Mouse (Mus musculus): ENCODE results near the gene Pik3ap1. TPM values are rescaled to one million over a fixed set of nuclear protein-coding genes. Genes with fewer than 3 reads are reported as not detected.

The Pik3ap1 gene
- polyA plus RNA-seq, 1 experiment: 343 TPM

GRCm38 (mm10) chr19:41290952-41291619, 93.8 kb downstream of the Pik3ap1 start:
- TF ChIP-seq CTCF (IDR thresholded peaks at IDR 0.05; ENCODE audit: low read depth, low read length) (peak; percentile 48), POLR2A (IDR thresholded peaks at IDR 0.05; ENCODE audit: borderline replicate concordance, low read depth, low read length) (no peak)
- Histone ChIP-seq H3K27ac (ENCODE audit: insufficient read depth, low read depth, low read length) (no peak overlapping the region), H3K4me3 (ENCODE audit: insufficient read depth, low read length) (no peak overlapping the region), H3K4me1 (ENCODE audit: control insufficient read depth, insufficient read depth, low read length) (no peaks in the 10 kb centered on the region)

DNA sequence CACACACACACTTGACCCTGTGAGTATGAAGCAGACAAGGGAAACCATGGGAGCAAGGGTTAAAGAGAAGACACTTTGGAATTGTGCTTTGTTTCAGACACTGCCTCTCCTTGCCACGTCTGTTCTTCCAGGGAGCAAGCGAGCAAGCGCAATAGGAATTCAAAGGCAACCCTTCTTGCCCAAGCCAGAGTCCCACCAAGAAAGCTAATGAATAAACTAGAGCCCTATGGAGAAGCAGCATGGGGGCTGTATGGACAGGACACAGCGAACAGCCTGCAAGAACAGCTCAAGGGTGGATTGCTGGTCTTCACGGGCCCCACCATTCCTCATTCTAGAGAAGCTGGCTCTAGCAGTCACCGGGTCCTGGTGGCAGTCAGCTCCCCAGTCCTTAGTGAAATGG, 96.3 kb downstream of the Pik3ap1 start:
- Histone ChIP-seq H3K4me3 (ENCODE audit: insufficient read depth, low read length) (no peak overlapping the region), H3K27ac (ENCODE audit: insufficient read depth, low read depth, low read length) (no peak overlapping the region), H3K4me1 (ENCODE audit: control insufficient read depth, insufficient read depth, low read length) (no peaks in the 10 kb centered on the region)
- TF ChIP-seq POLR2A (IDR thresholded peaks at IDR 0.05; ENCODE audit: borderline replicate concordance, low read depth, low read length) (no peak), CTCF (IDR thresholded peaks at IDR 0.05; ENCODE audit: low read depth, low read length) (no peak)

DNA sequence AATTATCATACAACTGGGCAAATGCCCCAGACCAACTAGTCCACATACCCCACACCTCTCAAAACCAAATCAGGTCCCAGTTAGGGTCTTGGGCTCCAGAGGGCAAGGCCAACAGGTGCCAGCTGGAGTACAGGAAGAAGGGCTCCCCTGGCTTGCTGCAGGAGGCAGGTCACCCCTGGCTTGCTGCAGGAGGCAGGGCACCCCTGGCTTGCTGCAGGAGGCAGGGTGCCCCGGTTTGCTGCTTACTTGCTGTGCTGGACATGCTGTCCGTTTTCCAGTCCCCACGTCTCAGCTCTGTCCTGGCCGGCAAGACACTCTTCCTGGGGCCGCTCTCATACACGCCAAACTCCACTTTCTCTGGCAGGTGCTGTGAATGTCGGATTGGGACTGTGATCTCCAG, 97.7 kb downstream of the Pik3ap1 start:
- Histone ChIP-seq H3K4me3 (ENCODE audit: insufficient read depth, low read length) (no peak overlapping the region), H3K27ac (ENCODE audit: insufficient read depth, low read depth, low read length) (no peak overlapping the region), H3K4me1 (ENCODE audit: control insufficient read depth, insufficient read depth, low read length) (no peaks in the 10 kb centered on the region)
- TF ChIP-seq POLR2A (IDR thresholded peaks at IDR 0.05; ENCODE audit: borderline replicate concordance, low read depth, low read length) (no peak), CTCF (IDR thresholded peaks at IDR 0.05; ENCODE audit: low read depth, low read length) (no peak)

DNA sequence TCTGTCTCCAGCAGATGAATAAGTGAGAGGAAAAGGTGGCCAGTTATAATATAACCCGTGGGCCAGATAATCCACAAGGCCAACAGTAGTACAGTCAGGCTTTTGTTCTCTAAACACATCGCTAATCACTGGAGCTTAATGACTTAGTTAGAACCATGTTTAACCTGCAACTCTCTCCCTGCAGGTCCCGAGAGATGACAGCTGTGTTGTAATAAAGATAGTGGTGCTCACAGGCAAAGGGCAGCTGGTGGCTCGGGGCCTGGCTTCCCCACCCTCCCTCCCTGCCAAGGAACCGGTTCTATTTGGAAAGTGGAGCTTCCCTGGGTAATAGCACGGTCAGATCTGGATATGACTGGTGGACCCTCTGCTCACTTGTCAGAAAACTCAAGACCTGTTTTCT, 100.4 kb downstream of the Pik3ap1 start:
- Histone ChIP-seq H3K27ac (ENCODE audit: insufficient read depth, low read depth, low read length) (no peak overlapping the region), H3K4me3 (ENCODE audit: insufficient read depth, low read length) (no peak overlapping the region), H3K4me1 (ENCODE audit: control insufficient read depth, insufficient read depth, low read length) (no peaks in the 10 kb centered on the region)
- TF ChIP-seq POLR2A (IDR thresholded peaks at IDR 0.05; ENCODE audit: borderline replicate concordance, low read depth, low read length): no peak
- TF ChIP-seq CTCF (IDR thresholded peaks at IDR 0.05; ENCODE audit: low read depth, low read length): no peak

DNA sequence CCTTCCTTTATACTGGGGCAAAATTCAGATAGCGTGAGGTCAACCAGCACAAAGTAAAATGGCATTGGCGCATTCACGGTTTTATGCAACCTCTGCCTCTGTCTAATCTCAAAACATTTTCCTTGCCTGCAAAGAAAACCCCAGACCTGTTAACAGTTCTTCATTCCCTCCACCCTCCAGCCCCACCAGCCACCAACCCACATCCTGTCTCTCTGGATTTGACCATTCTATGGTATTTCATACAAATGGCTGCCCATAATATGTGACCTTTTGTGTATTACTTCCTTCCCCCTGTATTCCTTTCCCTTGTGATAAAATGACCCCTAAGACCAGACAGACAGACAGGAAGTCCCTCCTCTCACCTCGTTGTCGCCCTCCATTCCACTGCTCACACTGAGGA, 102.2 kb downstream of the Pik3ap1 start:
- Histone ChIP-seq H3K4me1 (ENCODE audit: control insufficient read depth, insufficient read depth, low read length) (no peaks in the 10 kb centered on the region), H3K4me3 (ENCODE audit: insufficient read depth, low read length) (no peak overlapping the region), H3K27ac (ENCODE audit: insufficient read depth, low read depth, low read length) (no peak overlapping the region)
- TF ChIP-seq CTCF (IDR thresholded peaks at IDR 0.05; ENCODE audit: low read depth, low read length): no peak

GRCm38 (mm10) chr19:41282216-41282615, 102.7 kb downstream of the Pik3ap1 start:
- no peak for TF ChIP-seq POLR2A (IDR thresholded peaks at IDR 0.05; ENCODE audit: borderline replicate concordance, low read depth, low read length)
- TF ChIP-seq CTCF (IDR thresholded peaks at IDR 0.05; ENCODE audit: low read depth, low read length): no peak
- Histone ChIP-seq H3K4me3 (ENCODE audit: insufficient read depth, low read length) (no peak overlapping the region), H3K4me1 (ENCODE audit: control insufficient read depth, insufficient read depth, low read length) (no peaks in the 10 kb centered on the region), H3K27ac (ENCODE audit: insufficient read depth, low read depth, low read length) (no peak overlapping the region)

- no peak overlapping the region for H3K27ac ChIP-seq (ENCODE audit: insufficient read depth, low read depth, low read length)
- H3K4me3 ChIP-seq (ENCODE audit: insufficient read depth, low read length): no peak overlapping the region
- TF ChIP-seq CTCF (IDR thresholded peaks at IDR 0.05; ENCODE audit: low read depth, low read length) (no peak), POLR2A (IDR thresholded peaks at IDR 0.05; ENCODE audit: borderline replicate concordance, low read depth, low read length) (no peak)
These were observed 105.1 kb downstream of the Pik3ap1 start for GRCm38 (mm10) chr19:41279724-41280244.

DNA sequence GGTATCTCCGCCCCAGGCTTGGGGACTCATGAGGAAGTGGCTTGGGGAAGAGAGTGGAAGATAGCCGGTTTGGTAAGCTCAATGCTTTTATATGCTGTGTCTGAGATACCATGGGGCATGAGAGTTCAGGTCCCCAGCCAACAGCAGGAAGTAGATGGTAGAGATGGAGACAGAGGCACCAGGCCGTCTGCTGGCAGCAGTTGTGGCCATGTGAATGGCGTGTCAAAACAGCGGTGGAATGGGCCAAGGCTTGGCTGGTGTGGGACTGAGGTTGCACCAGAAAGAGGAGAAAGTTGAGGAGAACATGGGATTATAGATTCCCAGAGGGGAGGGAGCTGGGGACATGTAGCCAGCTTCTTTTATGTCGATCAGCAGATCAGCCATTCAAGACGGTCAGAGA, 106.3 kb downstream of the Pik3ap1 start:
- TF ChIP-seq POLR2A (IDR thresholded peaks at IDR 0.05; ENCODE audit: borderline replicate concordance, low read depth, low read length) (no peak), CTCF (IDR thresholded peaks at IDR 0.05; ENCODE audit: low read depth, low read length) (no peak)
- H3K4me3 ChIP-seq (ENCODE audit: insufficient read depth, low read length): no peak overlapping the region
- H3K27ac ChIP-seq (ENCODE audit: insufficient read depth, low read depth, low read length): no peak overlapping the region
- peaks cover 3% of the 10 kb centered on the region; the same call in 1 of the 2 replicates for H3K4me1 ChIP-seq (ENCODE audit: control insufficient read depth, insufficient read depth, low read length)

More at GRCm38 (mm10) chr19:41279724-41280244, 105.1 kb downstream of the Pik3ap1 start:
- peaks cover 2% of the 10 kb centered on the region; the same call in 1 of the 2 replicates for H3K4me1 ChIP-seq (ENCODE audit: control insufficient read depth, insufficient read depth, low read length)

GRCm38 (mm10) chr19:41275588-41275987, 109.3 kb downstream of the Pik3ap1 start:
- no peak overlapping the region for H3K4me3 ChIP-seq (ENCODE audit: insufficient read depth, low read length)
- H3K27ac ChIP-seq (ENCODE audit: insufficient read depth, low read depth, low read length): no peak overlapping the region
- TF ChIP-seq CTCF (IDR thresholded peaks at IDR 0.05; ENCODE audit: low read depth, low read length): no peak
- no peak for TF ChIP-seq POLR2A (IDR thresholded peaks at IDR 0.05; ENCODE audit: borderline replicate concordance, low read depth, low read length)
- H3K4me1 ChIP-seq (ENCODE audit: control insufficient read depth, insufficient read depth, low read length): peaks cover 9% of the 10 kb centered on the region; the same call in 1 of the 2 replicates

DNA sequence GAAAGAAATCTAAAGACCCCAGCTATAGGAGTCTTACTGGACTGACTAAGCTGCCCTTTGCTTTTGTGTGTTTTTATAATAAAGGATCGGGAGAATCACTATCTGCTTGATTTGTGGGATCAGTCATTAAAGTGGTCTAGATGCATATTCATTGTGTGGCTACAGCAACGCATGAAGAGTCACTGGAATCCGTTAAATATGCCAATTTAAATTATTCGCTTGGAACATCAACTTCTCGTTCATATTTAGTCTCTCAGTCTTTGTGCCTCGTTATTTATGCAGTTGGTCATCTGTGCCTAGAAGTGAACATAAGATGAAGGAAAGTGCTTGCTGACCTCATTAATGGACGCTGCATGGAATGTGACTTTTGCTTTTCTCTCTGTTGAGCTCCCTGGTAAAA, 114.0 kb downstream of the Pik3ap1 start:
- no peak for TF ChIP-seq CTCF (IDR thresholded peaks at IDR 0.05; ENCODE audit: low read depth, low read length)
- TF ChIP-seq POLR2A (IDR thresholded peaks at IDR 0.05; ENCODE audit: borderline replicate concordance, low read depth, low read length): no peak
- H3K4me3 ChIP-seq (ENCODE audit: insufficient read depth, low read length): no peak overlapping the region
- peaks cover 9% of the 10 kb centered on the region; the same call in 1 of the 2 replicates for H3K4me1 ChIP-seq (ENCODE audit: control insufficient read depth, insufficient read depth, low read length)
- H3K27ac ChIP-seq (ENCODE audit: insufficient read depth, low read depth, low read length): no peak overlapping the region

All from bone marrow macrophage, adult 2 months (primary cell).